Mouse (Mus musculus): ENCODE data around the gene Furin. TPM values are rescaled to one million over a fixed set of nuclear protein-coding genes. Genes with fewer than 3 reads are reported as not detected.

Furin gene
- polyA plus RNA-seq, 1 experiment, result 0.65 TPM

- no peak for TF ChIP-seq GATA1 (IDR thresholded peaks at IDR 0.05; ENCODE audit: low read length)
- TF ChIP-seq TAL1 (IDR thresholded peaks at IDR 0.05; ENCODE audit: low read length), result no peak
- peaks cover 47% of the 10 kb centered on the region for H3K27me3 ChIP-seq (ENCODE audit: control insufficient read depth)
- peaks cover 18% of the 10 kb centered on the region for H3K4me1 ChIP-seq (ENCODE audit: control insufficient read depth)
These were observed 2.5 kb upstream of the Furin start for GRCm38 (mm10) chr7:80407712-80408111.

GRCm38 (mm10) chr7:80406186-80406585 lies 950 bp upstream of the Furin start:
- TF ChIP-seq GATA1 (IDR thresholded peaks at IDR 0.05; ENCODE audit: low read length) (no peak), TAL1 (IDR thresholded peaks at IDR 0.05; ENCODE audit: low read length) (no peak)
- Histone ChIP-seq H3K36me3 (ENCODE audit: control insufficient read depth) (no peaks in the 10 kb centered on the region), H3K4me1 (ENCODE audit: control insufficient read depth) (peaks cover 25% of the 10 kb centered on the region), H3K4me3 (replicated peaks) (no peak overlapping the region), H3K27me3 (ENCODE audit: control insufficient read depth) (peaks cover 63% of the 10 kb centered on the region), H3K9me3 (ENCODE audit: control insufficient read depth, low read length) (no peaks in the 10 kb centered on the region)

More at GRCm38 (mm10) chr7:80407712-80408111, 2.5 kb upstream of the Furin start:
- Histone ChIP-seq H3K4me3 (replicated peaks) (no peak overlapping the region), H3K36me3 (ENCODE audit: control insufficient read depth) (no peaks in the 10 kb centered on the region), H3K9me3 (ENCODE audit: control insufficient read depth, low read length) (no peaks in the 10 kb centered on the region)

GRCm38 (mm10) chr7:80404101-80404894 lies 938 bp downstream of the Furin start:
- Histone ChIP-seq H3K27me3 (ENCODE audit: control insufficient read depth) (peaks cover 76% of the 10 kb centered on the region), H3K9me3 (ENCODE audit: control insufficient read depth, low read length) (no peaks in the 10 kb centered on the region), H3K4me1 (ENCODE audit: control insufficient read depth) (peaks cover 29% of the 10 kb centered on the region), H3K4me3 (replicated peaks) (no peak overlapping the region), H3K36me3 (ENCODE audit: control insufficient read depth) (no peaks in the 10 kb centered on the region)
- TF ChIP-seq GATA1 (IDR thresholded peaks at IDR 0.05; ENCODE audit: low read length), result no peak
- TF ChIP-seq TAL1 (IDR thresholded peaks at IDR 0.05; ENCODE audit: low read length), result no peak

GRCm38 (mm10) chr7:80403551-80403950 lies 1.7 kb downstream of the Furin start:
- H3K4me3 ChIP-seq (replicated peaks), result no peak overlapping the region
- H3K27me3 ChIP-seq (ENCODE audit: control insufficient read depth), result peaks cover 76% of the 10 kb centered on the region
- peaks cover 31% of the 10 kb centered on the region for H3K4me1 ChIP-seq (ENCODE audit: control insufficient read depth)

GRCm38 (mm10) chr7:80402651-80403321 lies 2.5 kb downstream of the Furin start:
- TF ChIP-seq TAL1 (IDR thresholded peaks at IDR 0.05; ENCODE audit: low read length) (no peak), GATA1 (IDR thresholded peaks at IDR 0.05; ENCODE audit: low read length) (no peak)
- H3K4me3 ChIP-seq (replicated peaks), result peak overlapping the region; percentile 71
- H3K27me3 ChIP-seq (ENCODE audit: control insufficient read depth), result peaks cover 76% of the 10 kb centered on the region

More at GRCm38 (mm10) chr7:80403551-80403950, 1.7 kb downstream of the Furin start:
- H3K36me3 ChIP-seq (ENCODE audit: control insufficient read depth), result peaks cover 2% of the 10 kb centered on the region; the same call in 1 of the 2 replicates
- TF ChIP-seq GATA1 (IDR thresholded peaks at IDR 0.05; ENCODE audit: low read length), result no peak
- TF ChIP-seq TAL1 (IDR thresholded peaks at IDR 0.05; ENCODE audit: low read length), result no peak
- no peaks in the 10 kb centered on the region for H3K9me3 ChIP-seq (ENCODE audit: control insufficient read depth, low read length)

GRCm38 (mm10) chr7:80401860-80402641 lies 3.2 kb downstream of the Furin start:
- H3K9me3 ChIP-seq (ENCODE audit: control insufficient read depth, low read length), result no peaks in the 10 kb centered on the region
- H3K36me3 ChIP-seq (ENCODE audit: control insufficient read depth), result peaks cover 8% of the 10 kb centered on the region
- TF ChIP-seq GATA1 (IDR thresholded peaks at IDR 0.05; ENCODE audit: low read length) (no peak), TAL1 (IDR thresholded peaks at IDR 0.05; ENCODE audit: low read length) (no peak)
- peaks cover 72% of the 10 kb centered on the region for H3K27me3 ChIP-seq (ENCODE audit: control insufficient read depth)
- peaks cover 33% of the 10 kb centered on the region for H3K4me1 ChIP-seq (ENCODE audit: control insufficient read depth)
- peak overlapping the region; percentile 71 for H3K4me3 ChIP-seq (replicated peaks)

More at GRCm38 (mm10) chr7:80402651-80403321, 2.5 kb downstream of the Furin start:
- Histone ChIP-seq H3K4me1 (ENCODE audit: control insufficient read depth) (peaks cover 33% of the 10 kb centered on the region), H3K9me3 (ENCODE audit: control insufficient read depth, low read length) (no peaks in the 10 kb centered on the region), H3K36me3 (ENCODE audit: control insufficient read depth) (peaks cover 6% of the 10 kb centered on the region)

GRCm38 (mm10) chr7:80401041-80401859 lies 4.0 kb downstream of the Furin start:
- Histone ChIP-seq H3K4me3 (replicated peaks) (peak overlapping the region; percentile 71), H3K4me1 (ENCODE audit: control insufficient read depth) (peaks cover 40% of the 10 kb centered on the region), H3K36me3 (ENCODE audit: control insufficient read depth) (peaks cover 15% of the 10 kb centered on the region), H3K27me3 (ENCODE audit: control insufficient read depth) (peaks cover 64% of the 10 kb centered on the region), H3K9me3 (ENCODE audit: control insufficient read depth, low read length) (no peaks in the 10 kb centered on the region)
- TF ChIP-seq GATA1 (IDR thresholded peaks at IDR 0.05; ENCODE audit: low read length), result no peak
- TF ChIP-seq TAL1 (IDR thresholded peaks at IDR 0.05; ENCODE audit: low read length), result no peak

GRCm38 (mm10) chr7:80400571-80400970 lies 4.7 kb downstream of the Furin start:
- H3K9me3 ChIP-seq (ENCODE audit: control insufficient read depth, low read length), result no peaks in the 10 kb centered on the region
- H3K36me3 ChIP-seq (ENCODE audit: control insufficient read depth), result peaks cover 19% of the 10 kb centered on the region
- H3K27me3 ChIP-seq (ENCODE audit: control insufficient read depth), result peaks cover 57% of the 10 kb centered on the region
- H3K4me3 ChIP-seq (replicated peaks), result no peak overlapping the region
- TF ChIP-seq GATA1 (IDR thresholded peaks at IDR 0.05; ENCODE audit: low read length), result no peak
- no peak for TF ChIP-seq TAL1 (IDR thresholded peaks at IDR 0.05; ENCODE audit: low read length)
- peaks cover 41% of the 10 kb centered on the region for H3K4me1 ChIP-seq (ENCODE audit: control insufficient read depth)

Data from erythroblast, embryonic 14.5 days (primary cell).